Comparison of ENCODE assay signal across 9 mouse cellular contexts in the genomic region with DNA sequence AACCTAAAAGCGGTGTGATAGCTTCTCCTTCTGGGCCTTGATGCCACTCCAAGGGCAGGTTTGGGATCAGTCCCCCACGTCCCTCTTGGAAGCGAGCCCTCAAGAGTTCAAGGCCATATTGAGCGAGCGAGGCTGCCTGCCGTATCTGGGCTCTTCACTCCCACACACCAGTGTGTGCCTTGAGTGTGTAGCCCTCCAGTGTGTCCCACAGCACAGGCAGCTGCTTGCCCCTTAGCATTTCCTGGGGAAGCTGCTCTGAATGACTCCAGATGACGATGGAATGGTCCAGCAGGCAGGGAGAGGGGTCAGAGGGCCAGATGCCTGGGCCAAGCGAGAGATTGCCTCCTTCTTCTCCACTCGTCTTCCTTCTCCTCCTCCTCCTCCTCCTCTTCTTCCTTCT. TPM values are rescaled to one million over a fixed set of nuclear protein-coding genes. Genes with fewer than 3 reads are reported as not detected.
DNase-seq lines count a peak whose midpoint lies in the region; ATAC-seq lines count a peak whose summit lies in the region.
"Had no signal": no experiment of that assay in that cellular context is flagged by ENCODE, and none has a peak within 500 bp of the region (broad histone marks: within the 10 kb centered on the region; RNA-seq: fewer than 3 reads in every experiment).

No protein-coding gene starts in this region.

- intact Hi-C loops in left cerebral cortex, postnatal 14 days (cut with DNase I), result no loop called here

- no peaks in the 10 kb centered on the region for H3K27me3 ChIP-seq in kidney, embryonic 15.5 days
- H3K27me3 ChIP-seq in liver, embryonic 13.5 days, result no peaks in the 10 kb centered on the region

- H3K9ac ChIP-seq in kidney, embryonic 15.5 days, result 0 out of 2 replicates have a peak overlapping the region, but pooled peaks have one; percentile 21
- no peak overlapping the region for H3K9ac ChIP-seq in liver, embryonic 13.5 days

- no peak for ATAC-seq in kidney, embryonic 15.5 days (replicated peaks; ENCODE audit: low FRiP score)
- ATAC-seq in liver, embryonic 13.5 days (ENCODE audit: low read depth), result no peak

- peaks cover 80% of the 10 kb centered on the region for H3K4me1 ChIP-seq in kidney, embryonic 15.5 days
- H3K4me1 ChIP-seq in liver, embryonic 13.5 days (replicated peaks), result peaks cover 97% of the 10 kb centered on the region

- H3K27ac ChIP-seq in kidney, embryonic 15.5 days, result peak overlapping the region; percentile 79
- H3K27ac ChIP-seq in liver, embryonic 13.5 days, result peak overlapping the region; percentile 47; the same call in 1 of the 2 replicates

- 26% methylated on average over 9 of the region's 9 CpGs for WGBS in kidney, embryonic 15.5 days
- 64% methylated on average over 9 of the region's 9 CpGs for WGBS in liver, embryonic 13.5 days (ENCODE audit: insufficient replicate concordance)

- H3K36me3 ChIP-seq in kidney, embryonic 15.5 days, result peaks cover 76% of the 10 kb centered on the region
- peaks cover 31% of the 10 kb centered on the region for H3K36me3 ChIP-seq in liver, embryonic 13.5 days

- DNase-seq in adrenal gland, adult 2 months, result peak; percentile 72
- DNase-seq in adrenal gland, adult 8-10 months, result no peak
- DNase-seq in kidney, postnatal 14 days, result no peak
- peak; percentile 61 for DNase-seq in embryo, embryonic 10.5 days (ENCODE audit: low spot score)
- no peak for DNase-seq in liver, embryonic 13.5 days
- DNase-seq in layer of hippocampus, adult 9-11 months, result no peak
- no peak for DNase-seq in left cerebral cortex, postnatal 14 days (ENCODE audit: low spot score in 2 of 2)

- H3K9me3 ChIP-seq in kidney, embryonic 15.5 days (replicated peaks), result no peaks in the 10 kb centered on the region
- H3K9me3 ChIP-seq in liver, embryonic 13.5 days (replicated peaks), result no peaks in the 10 kb centered on the region

- H3K4me3 ChIP-seq in kidney, embryonic 15.5 days (replicated peaks), result no peak overlapping the region
- H3K4me3 ChIP-seq in liver, embryonic 13.5 days (replicated peaks), result no peak overlapping the region

- no peak overlapping the region for H3K4me2 ChIP-seq in kidney, embryonic 15.5 days
- no peak overlapping the region for H3K4me2 ChIP-seq in liver, embryonic 13.5 days

RNA-seq across cellular contexts. Expression of a gene that starts 18.1 kb away (rescaled TPM):
- 100 to 1,000 TPM; 118 to 172 TPM for total RNA-seq in adrenal gland, adult 2 months (2021)
- polyA plus RNA-seq in adrenal gland, adult 2 months (2012; rRNA removed), result 127 and 138 TPM in 2 replicates
- 100 to 1,000 TPM; 131 to 177 (median 143) TPM for total RNA-seq in adrenal gland, adult 8-10 months (2022)
- 104 and 108 TPM in 2 replicates for polyA plus RNA-seq in kidney, embryonic 15.5 days (2015; fragmentation: Nextera tagmentation; extraction: Ambion mirVana)
- 27.5 and 31.2 TPM in 2 replicates for polyA plus RNA-seq in liver, embryonic 13.5 days (2015; fragmentation: Nextera tagmentation; extraction: Ambion mirVana)
- 100 to 1,000 TPM; 189 to 204 TPM for total RNA-seq in left cerebral cortex, postnatal 14 days (2021)

RNA-seq across cellular contexts. Expression of a gene that starts 23.7 kb away (rescaled TPM):
- 1 to 10 TPM; 2.9 to 4.6 TPM for total RNA-seq in adrenal gland, adult 2 months (2021)
- polyA plus RNA-seq in adrenal gland, adult 2 months (2012; rRNA removed), result 1.8 and 2.5 TPM in 2 replicates
- total RNA-seq in adrenal gland, adult 8-10 months (2022), result 1 to 10 TPM; 3.7 to 7.2 (median 6.2) TPM
- 7.4 and 7.5 TPM in 2 replicates for polyA plus RNA-seq in kidney, embryonic 15.5 days (2015; fragmentation: Nextera tagmentation; extraction: Ambion mirVana)
- polyA plus RNA-seq in liver, embryonic 13.5 days (2015; fragmentation: Nextera tagmentation; extraction: Ambion mirVana), result 0.85 and 1.3 TPM in 2 replicates
- 10 to 100 TPM; 48.5 to 52.8 TPM for total RNA-seq in left cerebral cortex, postnatal 14 days (2021)
- total RNA-seq: monocyte, adult 5-6 weeks had no signal

RNA-seq across cellular contexts. Expression of a gene that starts 34.7 kb away (rescaled TPM):
- 100 to 1,000 TPM; 700 to 846 TPM for total RNA-seq in adrenal gland, adult 2 months (2021)
- polyA plus RNA-seq in adrenal gland, adult 2 months (2012; rRNA removed), result 13.7 and 14.2 TPM in 2 replicates
- 100 to 1,000 TPM; 753 to 943 (median 843) TPM for total RNA-seq in adrenal gland, adult 8-10 months (2022)
- 565 and 652 TPM in 2 replicates for polyA plus RNA-seq in kidney, embryonic 15.5 days (2015; fragmentation: Nextera tagmentation; extraction: Ambion mirVana)
- polyA plus RNA-seq in liver, embryonic 13.5 days (2015; fragmentation: Nextera tagmentation; extraction: Ambion mirVana), result 436 and 468 TPM in 2 replicates
- total RNA-seq in left cerebral cortex, postnatal 14 days (2021), result 100 to 1,000 TPM; 342 to 343 TPM

RNA-seq across cellular contexts. Expression of a gene that starts 41.2 kb away (rescaled TPM):
- under 1 TPM in 1 of 2 experiments, not detected in 1; 0.49 TPM for total RNA-seq in adrenal gland, adult 2 months (2021)
- not detected in 2 replicates for polyA plus RNA-seq in adrenal gland, adult 2 months (2012; rRNA removed)
- under 1 TPM in 3 of 4 experiments, not detected in 1; 0.49 to 0.67 (median 0.62) TPM for total RNA-seq in adrenal gland, adult 8-10 months (2022)
- polyA plus RNA-seq in kidney, embryonic 15.5 days (2015; fragmentation: Nextera tagmentation; extraction: Ambion mirVana), result 0.62 and 0.67 TPM in 2 replicates
- polyA plus RNA-seq in liver, embryonic 13.5 days (2015; fragmentation: Nextera tagmentation; extraction: Ambion mirVana), result 0.19 and 0.22 TPM in 2 replicates
- total RNA-seq in left cerebral cortex, postnatal 14 days (2021), result 1 to 10 TPM in 1 of 2 experiments, not detected in 1; 1.0 TPM
- total RNA-seq: monocyte, adult 5-6 weeks had no signal

RNA-seq across cellular contexts. Expression of a gene that starts 50.6 kb away (rescaled TPM):
- 10 to 100 TPM; 17.5 to 28.9 TPM for total RNA-seq in adrenal gland, adult 2 months (2021)
- polyA plus RNA-seq in adrenal gland, adult 2 months (2012; rRNA removed), result 5.1 and 6.5 TPM in 2 replicates
- 10 to 100 TPM; 22.2 to 26.6 (median 23.1) TPM for total RNA-seq in adrenal gland, adult 8-10 months (2022)
- 19.2 and 19.5 TPM in 2 replicates for polyA plus RNA-seq in kidney, embryonic 15.5 days (2015; fragmentation: Nextera tagmentation; extraction: Ambion mirVana)
- polyA plus RNA-seq in liver, embryonic 13.5 days (2015; fragmentation: Nextera tagmentation; extraction: Ambion mirVana), result 7.0 and 7.7 TPM in 2 replicates
- total RNA-seq in left cerebral cortex, postnatal 14 days (2021), result 10 to 100 TPM; 20.3 to 21.3 TPM

Comparison
In these comparisons a context has a peak if more than half of its experiments do, and no peak if none do; other contexts are left out.
1. DNase-seq: peak in adrenal gland, adult 2 months (single experiment) and embryo, embryonic 10.5 days (single experiment); none in adrenal gland, adult 8-10 months (single experiment), kidney, postnatal 14 days (single experiment), liver, embryonic 13.5 days (single experiment), layer of hippocampus, adult 9-11 months (single experiment) and left cerebral cortex, postnatal 14 days (0 of 2).
2. RNA of a gene that starts 23.7 kb away (total RNA-seq): 48.5 to 52.8 TPM in left cerebral cortex, postnatal 14 days; 3.7 to 7.2 TPM in adrenal gland, adult 8-10 months and 2.9 to 4.6 TPM in adrenal gland, adult 2 months; every median in the first group is over 4 times any median in the second.